Mouse (Mus musculus) hindbrain, embryonic 11.5 days (tissue): Measurements from ENCODE around the gene Tmem209. TPM values are rescaled to one million over a fixed set of nuclear protein-coding genes. Genes with fewer than 3 reads are reported as not detected.

ENCODE experiments used
- ATAC-seq: fragments of 200-750 bp; cut with Nextera tagmentation; 2 replicates; pipeline ENCODE4 v1.8.0; 2017; ENCODE audit warnings: mild to moderate bottlenecking, moderate TSS enrichment, moderate library complexity; ENCODE audit not compliant: low FRiP score
- DNase-seq: peaks from one replicate; pipeline ENCODE4 v3.0.0-alpha.2; 2015; ENCODE audit warnings: low spot score
- H3K27ac ChIP-seq: fragments of 300-500 bp; sonication (generic); 2 replicates; pipeline ENCODE4 v1.5.1; 2014; ENCODE audit warnings: mild to moderate bottlenecking, low read depth, low read length
- H3K27me3 ChIP-seq: fragments of 300-500 bp; sonication (generic); 2 replicates; pipeline ENCODE4 v1.6.1; 2014; ENCODE audit warnings: mild to moderate bottlenecking, low read length, moderate library complexity, mixed read lengths; ENCODE audit not compliant: control insufficient read depth, insufficient read depth
- H3K36me3 ChIP-seq: fragments of 300-500 bp; sonication (generic); 2 replicates; pipeline ENCODE4 v1.6.1; 2014; ENCODE audit warnings: mild to moderate bottlenecking, low read length, moderate library complexity, mixed read lengths; ENCODE audit not compliant: control insufficient read depth, insufficient read depth
- H3K4me1 ChIP-seq: fragments of 300-500 bp; sonication (generic); replicated peaks from 2 replicates; pipeline ENCODE4 v1.6.1; 2014; ENCODE audit warnings: low read length, mixed read lengths; ENCODE audit not compliant: control insufficient read depth, insufficient read depth
- H3K4me2 ChIP-seq: fragments of 300-500 bp; sonication (generic); replicated peaks from 2 replicates; pipeline ENCODE4 v1.6.1; 2014; ENCODE audit warnings: mild to moderate bottlenecking, low read depth, low read length
- H3K4me3 ChIP-seq: fragments of 300-500 bp; sonication (generic); 2 replicates; pipeline ENCODE4 v1.5.1; 2014; ENCODE audit warnings: low read depth, low read length
- H3K9ac ChIP-seq: fragments of 300-500 bp; sonication (generic); 2 replicates; pipeline ENCODE4 v1.6.1; 2014; ENCODE audit warnings: low read depth, low read length
- H3K9me3 ChIP-seq: fragments of 300-500 bp; sonication (generic); 2 replicates; pipeline ENCODE4 v1.6.1; 2016; ENCODE audit warnings: low read length; ENCODE audit not compliant: control insufficient read depth
- WGBS: fragments of 180-500 bp; shearing (Covaris S2); extraction: QIAGEN DNeasy Blood & Tissue Kit; methylation state at CpG from one replicate; pipeline ENCODE4 v1.1.7; 2014; 5-methylcytosine and 5-hydroxymethylcytosine counted together
- polyA plus RNA-seq: library from polyadenylated mRNA; unstranded; fragments of >200 nt; fragmentation: Nextera tagmentation; extraction: Ambion mirVana; gene quantifications from 2 replicates; pipeline ENCODE4 v1.2.1, GENCODE M21; 2014

Gene Tmem209
- polyA plus RNA-seq, 1 experiment from 2014 or later, result 47.9 TPM

- WGBS, result 54% methylated on average over 7 of the region's 7 CpGs
- Histone ChIP-seq H3K4me2 (no peak overlapping the region), H3K27ac (peak overlapping the region; percentile 87), H3K4me3 (no peak overlapping the region), H3K9ac (no peak overlapping the region), H3K36me3 (no peaks in the 10 kb centered on the region), H3K4me1 (peaks cover 7% of the 10 kb centered on the region), H3K27me3 (no peaks in the 10 kb centered on the region), H3K9me3 (no peaks in the 10 kb centered on the region)
- peak; percentile 49 for ATAC-seq
- peak; percentile 49 for DNase-seq
Observed at GRCm38 (mm10) chr6:30550496-30551192, 41.1 kb upstream of the Tmem209 start.

GRCm38 (mm10) chr6:30549231-30549761, 39.7 kb upstream of the Tmem209 start:
- H3K27ac ChIP-seq, result peak overlapping the region; percentile 91

GRCm38 (mm10) chr6:30547656-30548306, 38.2 kb upstream of the Tmem209 start:
- Histone ChIP-seq H3K4me2 (no peak overlapping the region), H3K27me3 (no peaks in the 10 kb centered on the region), H3K4me3 (no peak overlapping the region), H3K36me3 (no peaks in the 10 kb centered on the region), H3K9me3 (no peaks in the 10 kb centered on the region), H3K4me1 (peaks cover 5% of the 10 kb centered on the region), H3K9ac (no peak overlapping the region), H3K27ac (peak overlapping the region; percentile 95)
- ATAC-seq (no peak), DNase-seq (peak; percentile 40)
- WGBS, result 18% methylated on average over 9 of the region's 9 CpGs

More at GRCm38 (mm10) chr6:30549231-30549761, 39.7 kb upstream of the Tmem209 start:
- ATAC-seq, result no peak
- no peaks in the 10 kb centered on the region for H3K9me3 ChIP-seq
- H3K4me1 ChIP-seq, result peaks cover 7% of the 10 kb centered on the region
- peak; percentile 61 for DNase-seq
- no peaks in the 10 kb centered on the region for H3K27me3 ChIP-seq
- 0 out of 2 replicates have a peak overlapping the region, but pooled peaks have one; percentile 34 for H3K9ac ChIP-seq
- no peaks in the 10 kb centered on the region for H3K36me3 ChIP-seq
- H3K4me3 ChIP-seq, result no peak overlapping the region
- WGBS, result 8% methylated on average over 15 of the region's 15 CpGs
- peak overlapping the region; percentile 14; the same call in 1 of the 2 replicates for H3K4me2 ChIP-seq

GRCm38 (mm10) chr6:30547274-30547645, 37.7 kb upstream of the Tmem209 start:
- Histone ChIP-seq H3K27me3 (no peaks in the 10 kb centered on the region), H3K4me1 (peaks cover 5% of the 10 kb centered on the region), H3K4me2 (peak overlapping the region; percentile 40), H3K9me3 (no peaks in the 10 kb centered on the region), H3K27ac (peak overlapping the region; percentile 95), H3K36me3 (no peaks in the 10 kb centered on the region), H3K4me3 (peak overlapping the region; percentile 16; the same call in 1 of the 2 replicates), H3K9ac (peak overlapping the region; percentile 46; the same call in 1 of the 2 replicates)
- peak; percentile 72 for DNase-seq
- under 1% methylated on average over 13 of the region's 17 CpGs for WGBS
- peak; percentile 39 for ATAC-seq

- H3K9me3 ChIP-seq, result no peaks in the 10 kb centered on the region
- peak overlapping the region; percentile 40 for H3K4me2 ChIP-seq
- no peaks in the 10 kb centered on the region for H3K36me3 ChIP-seq
- peak; percentile 64; the same call in 1 of the 2 replicates for ATAC-seq
- H3K9ac ChIP-seq, result peak overlapping the region; percentile 46; the same call in 1 of the 2 replicates
- H3K27ac ChIP-seq, result peak overlapping the region; percentile 95
- peak overlapping the region; percentile 16; the same call in 1 of the 2 replicates for H3K4me3 ChIP-seq
- peak; percentile 74 for DNase-seq
- 8% methylated on average over 17 of the region's 17 CpGs for WGBS
- no peaks in the 10 kb centered on the region for H3K27me3 ChIP-seq
- peaks cover 5% of the 10 kb centered on the region for H3K4me1 ChIP-seq
Observed at GRCm38 (mm10) chr6:30546571-30547273, 37.1 kb upstream of the Tmem209 start.

- DNase-seq, result no peak
- no peak for ATAC-seq
- H3K4me2 ChIP-seq, result no peak overlapping the region
- H3K27ac ChIP-seq, result 0 out of 2 replicates have a peak overlapping the region, but pooled peaks have one; percentile 30
- no peak overlapping the region for H3K4me3 ChIP-seq
- no peaks in the 10 kb centered on the region for H3K27me3 ChIP-seq
- H3K4me1 ChIP-seq, result peaks cover 5% of the 10 kb centered on the region
- 78% methylated on average over 7 of the region's 7 CpGs for WGBS
- no peaks in the 10 kb centered on the region for H3K36me3 ChIP-seq
- H3K9ac ChIP-seq, result no peak overlapping the region
- H3K9me3 ChIP-seq, result no peaks in the 10 kb centered on the region
Observed at GRCm38 (mm10) chr6:30545689-30546088, 36.1 kb upstream of the Tmem209 start.

DNA sequence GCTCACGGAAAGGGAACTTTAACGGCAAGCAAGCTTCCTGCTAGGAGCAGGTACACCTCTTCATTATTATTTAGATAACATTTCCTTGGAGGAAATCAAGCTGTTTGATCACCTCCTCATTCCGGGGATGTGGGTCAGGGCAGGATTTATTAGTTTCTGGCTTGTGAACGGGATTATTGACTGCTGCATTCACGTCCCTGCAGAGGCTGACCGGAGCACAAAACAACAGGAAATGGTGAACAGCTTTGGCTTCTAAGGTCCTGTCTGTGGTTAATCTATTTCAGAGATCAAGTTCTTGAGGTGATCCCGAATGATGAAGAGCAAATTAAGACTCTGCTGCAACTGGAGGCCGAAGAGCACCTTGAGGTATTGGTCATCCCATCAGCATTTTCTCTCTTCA, 34.3 kb upstream of the Tmem209 start:
- 46% methylated on average over 8 of the region's 8 CpGs for WGBS
- H3K9me3 ChIP-seq, result no peaks in the 10 kb centered on the region
- H3K36me3 ChIP-seq, result no peaks in the 10 kb centered on the region
- DNase-seq, result no peak
- H3K27me3 ChIP-seq, result no peaks in the 10 kb centered on the region
- no peak overlapping the region for H3K9ac ChIP-seq
- H3K4me2 ChIP-seq, result no peak overlapping the region
- peaks cover 2% of the 10 kb centered on the region for H3K4me1 ChIP-seq
- no peak overlapping the region for H3K27ac ChIP-seq
- H3K4me3 ChIP-seq, result no peak overlapping the region
- ATAC-seq, result no peak

- 51% methylated on average over 12 of the region's 12 CpGs for WGBS
Observed at GRCm38 (mm10) chr6:30543077-30543476, 33.5 kb upstream of the Tmem209 start.

More at GRCm38 (mm10) chr6:30543077-30543476, 33.5 kb upstream of the Tmem209 start:
- Histone ChIP-seq H3K9me3 (no peaks in the 10 kb centered on the region), H3K4me1 (peaks cover 2% of the 10 kb centered on the region), H3K27me3 (no peaks in the 10 kb centered on the region), H3K27ac (no peak overlapping the region), H3K9ac (no peak overlapping the region), H3K4me3 (no peak overlapping the region), H3K36me3 (no peaks in the 10 kb centered on the region), H3K4me2 (no peak overlapping the region)
- DNase-seq (peak; percentile 33), ATAC-seq (no peak)
